Mouse (Mus musculus) adrenal gland, adult (tissue): ENCODE results near the gene Gramd4.
"Not testable (repeated sequence)": the region's sequence is repeated elsewhere in the genome, so short reads cannot be mapped to it uniquely, and the experiment has no call there.

Experiments
- DNase-seq, 2 experiments: peaks; one replicate each; pipeline ENCODE4 v3.0.0; 2022 to 2023; ENCODE audit warnings: low spot score in 1 of 2; ENCODE audit not compliant: inconsistent age in 2 of 2

Gene Gramd4

GRCm38 (mm10) chr15:86050170-86050743 is 7.2 kb upstream of the Gramd4 start:
- no peak for DNase-seq

GRCm38 (mm10) chr15:86051152-86051551 is 6.3 kb upstream of the Gramd4 start:
- DNase-seq, result no peak

- DNase-seq, result no peak
Measured at GRCm38 (mm10) chr15:86051878-86052478, 5.5 kb upstream of the Gramd4 start.

- peak; percentile 74 to 93 for DNase-seq
Measured at GRCm38 (mm10) chr15:86053890-86054536, 3.5 kb upstream of the Gramd4 start.

- DNase-seq, result not testable (repeated sequence)
Measured at GRCm38 (mm10) chr15:86054861-86055260, 2.6 kb upstream of the Gramd4 start.

GRCm38 (mm10) chr15:86056221-86056760 is 1.2 kb upstream of the Gramd4 start:
- peak in 1 of 2 experiments; percentile 56 for DNase-seq

GRCm38 (mm10) chr15:86057908-86058307 is 413 bp downstream of the Gramd4 start:
- DNase-seq, result no peak

GRCm38 (mm10) chr15:86058394-86058915 is 960 bp downstream of the Gramd4 start:
- DNase-seq, result peak; percentile 90 to 95

- DNase-seq, result peak; percentile 50 to 78
Measured at GRCm38 (mm10) chr15:86058931-86059834, 1.7 kb downstream of the Gramd4 start.

- DNase-seq, result no peak
Measured at GRCm38 (mm10) chr15:86059835-86060380, 2.4 kb downstream of the Gramd4 start.

GRCm38 (mm10) chr15:86060581-86060980 is 3.1 kb downstream of the Gramd4 start:
- DNase-seq, result no peak

GRCm38 (mm10) chr15:86061221-86061620 is 3.7 kb downstream of the Gramd4 start:
- DNase-seq, result no peak

- no peak for DNase-seq
Measured at GRCm38 (mm10) chr15:86061848-86062481, 4.5 kb downstream of the Gramd4 start.

- DNase-seq, result no peak
Measured at GRCm38 (mm10) chr15:86064191-86064849, 6.8 kb downstream of the Gramd4 start.

GRCm38 (mm10) chr15:86064850-86065229 is 7.3 kb downstream of the Gramd4 start:
- no peak for DNase-seq

GRCm38 (mm10) chr15:86065367-86065766 is 7.9 kb downstream of the Gramd4 start:
- no peak for DNase-seq

GRCm38 (mm10) chr15:86066836-86067580 is 9.5 kb downstream of the Gramd4 start:
- DNase-seq, result no peak

GRCm38 (mm10) chr15:86067581-86067910 is 10.1 kb downstream of the Gramd4 start:
- peak in 1 of 2 experiments; percentile 52 for DNase-seq

GRCm38 (mm10) chr15:86067941-86068495 is 10.5 kb downstream of the Gramd4 start:
- DNase-seq, result no peak
